Mouse (Mus musculus) intestine, postnatal 0 days (tissue): ENCODE data around the gene Jag1. TPM values are rescaled to one million over a fixed set of nuclear protein-coding genes. Genes with fewer than 3 reads are reported as not detected.

Source experiments
- ATAC-seq: fragments of 200-750 bp; cut with Nextera tagmentation; 2 replicates; pipeline ENCODE4 v1.8.0; 2017; ENCODE audit warnings: mild to moderate bottlenecking, moderate TSS enrichment, moderate library complexity
- H3K27ac ChIP-seq: fragments of 300-500 bp; sonication (generic); 2 replicates; pipeline ENCODE4 v1.5.1; 2014; ENCODE audit warnings: mild to moderate bottlenecking, low read depth, low read length, moderate library complexity
- H3K27me3 ChIP-seq: fragments of 300-500 bp; sonication (generic); replicated peaks from 2 replicates; pipeline ENCODE4 v1.6.1; 2014; ENCODE audit warnings: low read length, mixed read lengths; ENCODE audit not compliant: control insufficient read depth, insufficient read depth
- H3K36me3 ChIP-seq: fragments of 300-500 bp; sonication (generic); 2 replicates; pipeline ENCODE4 v1.6.1; 2014; ENCODE audit warnings: mild to moderate bottlenecking, moderate library complexity; ENCODE audit not compliant: control insufficient read depth, insufficient read depth
- H3K4me1 ChIP-seq: fragments of 300-500 bp; sonication (generic); replicated peaks from 2 replicates; pipeline ENCODE4 v1.6.1; 2014; ENCODE audit warnings: antibody characterized with exemption, low read length, mixed read lengths; ENCODE audit not compliant: control insufficient read depth, insufficient read depth
- H3K4me2 ChIP-seq: fragments of 300-500 bp; sonication (generic); replicated peaks from 2 replicates; pipeline ENCODE4 v1.6.1; 2014; ENCODE audit warnings: low read depth, mild to moderate bottlenecking, moderate library complexity
- H3K4me3 ChIP-seq: fragments of 300-500 bp; sonication (generic); 2 replicates; pipeline ENCODE4 v1.5.1; 2014; ENCODE audit warnings: low read depth, low read length
- H3K9ac ChIP-seq: fragments of 300-500 bp; sonication (generic); 2 replicates; pipeline ENCODE4 v1.6.1; 2014; ENCODE audit warnings: mild to moderate bottlenecking, low read depth, low read length
- H3K9me3 ChIP-seq: fragments of 300-500 bp; sonication (generic); 2 replicates; pipeline ENCODE4 v1.6.1; 2016; ENCODE audit warnings: mixed run types; ENCODE audit not compliant: control insufficient read depth
- CTCF ChIP-seq: sonication (generic); IDR thresholded peaks from 2 replicates; pipeline ENCODE4 v1.5.1; 2016; ENCODE audit warnings: low read depth, mild to moderate bottlenecking, control low read depth, antibody characterized with exemption, moderate library complexity
- WGBS: fragments of 180-500 bp; shearing (Covaris S2); extraction: QIAGEN DNeasy Blood & Tissue Kit; methylation state at CpG from one replicate; pipeline ENCODE4 v1.1.7; 2014; 5-methylcytosine and 5-hydroxymethylcytosine counted together
- polyA plus RNA-seq: library from polyadenylated mRNA; unstranded; fragments of >200 nt; fragmentation: Nextera tagmentation; extraction: Ambion mirVana; gene quantifications from 2 replicates; pipeline ENCODE4 v1.2.1, GENCODE M21; 2015

Gene Jag1
- polyA plus RNA-seq, 1 experiment from 2014 or later, result 6.0 TPM

DNA sequence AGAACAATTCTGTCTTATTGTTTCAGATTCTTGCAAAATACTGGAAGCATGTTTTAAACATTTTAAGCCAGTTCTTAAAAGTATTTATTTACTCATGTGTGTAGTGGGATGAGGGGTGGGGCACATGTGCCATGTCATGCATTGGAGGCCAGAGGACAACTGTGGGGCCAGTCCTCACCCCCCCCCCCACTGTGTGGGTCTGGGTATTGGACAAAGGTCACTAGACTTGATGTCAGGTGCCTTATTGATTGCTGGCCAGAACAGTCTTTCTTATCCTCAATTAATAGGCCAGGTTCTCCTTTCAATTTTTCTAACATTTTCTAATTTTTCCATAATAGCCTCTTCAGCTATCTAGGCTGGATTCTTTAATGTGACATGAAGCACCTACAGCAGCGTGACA, 21.6 kb upstream of the Jag1 start:
- H3K4me2 ChIP-seq, result no peak overlapping the region
- H3K27me3 ChIP-seq, result no peaks in the 10 kb centered on the region
- WGBS, result 100% methylated on average over 1 of the region's 1 CpGs
- H3K36me3 ChIP-seq, result no peaks in the 10 kb centered on the region
- no peak overlapping the region for H3K9ac ChIP-seq
- no peak overlapping the region for H3K27ac ChIP-seq
- no peaks in the 10 kb centered on the region for H3K4me1 ChIP-seq
- H3K4me3 ChIP-seq, result no peak overlapping the region
- no peak for ATAC-seq
- no peak for TF ChIP-seq CTCF
- no peaks in the 10 kb centered on the region for H3K9me3 ChIP-seq

DNA sequence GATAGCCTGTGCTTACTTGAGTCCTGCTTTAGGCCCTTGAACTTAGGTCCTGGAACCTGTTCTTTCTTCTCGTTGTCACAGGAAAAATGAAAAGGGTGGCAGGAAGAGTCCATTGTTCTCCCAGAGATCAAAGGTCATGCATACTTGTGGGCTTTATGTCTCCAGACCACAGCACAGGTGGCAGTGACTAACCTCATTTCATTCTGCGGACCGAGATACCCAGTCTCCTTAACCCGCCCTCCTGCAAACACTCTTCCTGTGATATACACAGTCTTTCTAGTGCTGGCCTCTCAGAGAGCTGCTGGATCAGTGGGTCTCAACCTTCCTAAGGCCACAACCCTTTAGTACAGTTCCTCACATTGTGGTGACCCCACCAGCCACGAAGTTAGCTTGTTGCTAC, 17.6 kb upstream of the Jag1 start:
- WGBS, result 36% methylated on average over 5 of the region's 5 CpGs
- no peaks in the 10 kb centered on the region for H3K36me3 ChIP-seq
- H3K4me1 ChIP-seq, result no peaks in the 10 kb centered on the region
- no peak overlapping the region for H3K27ac ChIP-seq
- no peak overlapping the region for H3K4me2 ChIP-seq
- no peak for TF ChIP-seq CTCF
- H3K4me3 ChIP-seq, result no peak overlapping the region
- ATAC-seq, result peak; percentile 28; the same call in 1 of the 2 replicates
- H3K27me3 ChIP-seq, result no peaks in the 10 kb centered on the region
- H3K9me3 ChIP-seq, result no peaks in the 10 kb centered on the region
- H3K9ac ChIP-seq, result no peak overlapping the region

DNA sequence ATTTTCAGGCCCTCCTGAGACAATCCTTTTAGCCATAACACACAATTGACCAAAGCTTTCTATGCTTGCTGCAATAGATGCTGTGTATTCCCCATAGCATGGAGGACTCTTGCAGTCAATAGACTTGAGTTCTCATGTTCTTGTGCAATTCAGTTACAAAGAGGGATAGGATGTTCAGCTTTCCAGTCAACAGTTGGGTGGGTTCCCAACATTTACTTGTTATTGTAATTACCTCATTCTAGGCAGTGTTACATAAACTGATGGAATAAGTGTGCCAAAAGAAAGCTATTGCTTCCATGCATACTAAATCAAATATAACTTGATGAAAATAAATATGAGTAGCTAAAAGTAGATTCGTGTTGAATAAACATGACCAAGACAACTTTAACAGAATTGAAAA, 8.4 kb upstream of the Jag1 start:
- 53% methylated on average over 1 of the region's 1 CpGs for WGBS
- no peak for ATAC-seq
- H3K4me1 ChIP-seq, result no peaks in the 10 kb centered on the region
- no peak for TF ChIP-seq CTCF
- no peak overlapping the region for H3K4me2 ChIP-seq
- H3K9ac ChIP-seq, result no peak overlapping the region
- H3K27ac ChIP-seq, result no peak overlapping the region
- H3K36me3 ChIP-seq, result no peaks in the 10 kb centered on the region
- H3K9me3 ChIP-seq, result peaks cover 6% of the 10 kb centered on the region; the same call in 1 of the 2 replicates
- no peak overlapping the region for H3K4me3 ChIP-seq
- H3K27me3 ChIP-seq, result no peaks in the 10 kb centered on the region

DNA sequence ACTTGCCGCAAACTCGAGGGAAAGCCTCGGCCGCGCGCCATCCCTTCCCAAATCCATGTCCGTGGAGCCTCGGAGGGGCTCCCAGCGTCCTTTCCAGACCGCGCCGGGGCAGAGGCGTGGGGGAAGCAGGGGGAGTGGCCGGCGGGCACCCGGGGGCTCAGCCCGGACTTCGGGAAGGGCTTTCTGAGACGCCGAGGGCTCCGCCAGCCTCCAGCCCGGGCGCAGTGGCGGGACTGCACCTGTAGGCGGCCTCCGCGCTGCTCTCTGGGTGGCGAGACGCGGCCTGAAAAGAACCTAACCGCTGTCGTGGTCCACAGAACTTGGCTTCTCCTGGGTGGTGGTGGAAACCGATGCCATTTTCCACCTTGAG, 862 bp upstream of the Jag1 start:
- peak overlapping the region; percentile 96 for H3K4me2 ChIP-seq
- no peaks in the 10 kb centered on the region for H3K36me3 ChIP-seq
- H3K9me3 ChIP-seq, result no peaks in the 10 kb centered on the region
- H3K9ac ChIP-seq, result peak overlapping the region; percentile 86
- peak; percentile 94 for TF ChIP-seq CTCF
- peaks cover 8% of the 10 kb centered on the region; the same call in 1 of the 2 replicates for H3K4me1 ChIP-seq
- under 1% methylated on average over 33 of the region's 33 CpGs for WGBS
- peak overlapping the region; percentile 99 for H3K27ac ChIP-seq
- ATAC-seq, result peak; percentile 75
- H3K4me3 ChIP-seq, result peak overlapping the region; percentile 79
- no peaks in the 10 kb centered on the region for H3K27me3 ChIP-seq

DNA sequence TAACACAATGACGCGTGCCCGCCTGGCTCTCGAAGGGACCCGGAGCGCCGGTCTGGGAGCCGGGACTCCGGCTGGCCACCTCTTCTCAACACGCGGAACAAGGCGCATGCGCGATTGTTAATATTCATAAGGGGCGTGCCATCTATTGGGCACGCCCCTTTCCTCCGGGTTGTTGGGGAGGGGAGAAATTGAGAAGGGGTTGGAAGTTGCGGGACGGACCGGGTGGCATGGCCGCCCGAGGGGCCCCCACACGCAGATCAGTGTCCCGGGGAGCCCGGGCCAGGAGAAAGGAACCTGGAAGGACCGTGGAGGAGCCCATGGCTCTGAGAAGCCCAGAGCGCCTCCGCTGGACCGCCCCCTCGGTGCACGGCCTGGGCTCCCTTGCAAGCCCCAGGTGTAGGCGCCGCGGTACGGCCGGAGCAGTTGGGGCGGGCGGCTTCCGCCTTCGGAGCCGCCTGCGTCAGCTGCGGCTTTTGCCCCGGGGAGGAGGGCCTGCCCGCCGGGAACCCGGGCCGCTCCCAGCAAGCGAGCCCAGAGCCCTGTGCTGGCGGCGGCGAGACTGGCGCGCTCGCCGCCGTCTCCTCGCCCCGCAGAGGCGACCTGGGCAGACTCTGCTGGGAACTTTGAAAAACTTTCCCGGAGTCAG, 354 bp upstream of the Jag1 start:
- WGBS, result under 1% methylated on average over 50 of the region's 61 CpGs
- Histone ChIP-seq H3K9ac (peak overlapping the region; percentile 86), H3K36me3 (no peaks in the 10 kb centered on the region), H3K27ac (peak overlapping the region; percentile 99), H3K27me3 (no peaks in the 10 kb centered on the region), H3K4me1 (peaks cover 8% of the 10 kb centered on the region; the same call in 1 of the 2 replicates), H3K4me3 (peak overlapping the region; percentile 79), H3K9me3 (no peaks in the 10 kb centered on the region), H3K4me2 (peak overlapping the region; percentile 96)
- TF ChIP-seq CTCF, result no peak
- peak; percentile 94 for ATAC-seq

DNA sequence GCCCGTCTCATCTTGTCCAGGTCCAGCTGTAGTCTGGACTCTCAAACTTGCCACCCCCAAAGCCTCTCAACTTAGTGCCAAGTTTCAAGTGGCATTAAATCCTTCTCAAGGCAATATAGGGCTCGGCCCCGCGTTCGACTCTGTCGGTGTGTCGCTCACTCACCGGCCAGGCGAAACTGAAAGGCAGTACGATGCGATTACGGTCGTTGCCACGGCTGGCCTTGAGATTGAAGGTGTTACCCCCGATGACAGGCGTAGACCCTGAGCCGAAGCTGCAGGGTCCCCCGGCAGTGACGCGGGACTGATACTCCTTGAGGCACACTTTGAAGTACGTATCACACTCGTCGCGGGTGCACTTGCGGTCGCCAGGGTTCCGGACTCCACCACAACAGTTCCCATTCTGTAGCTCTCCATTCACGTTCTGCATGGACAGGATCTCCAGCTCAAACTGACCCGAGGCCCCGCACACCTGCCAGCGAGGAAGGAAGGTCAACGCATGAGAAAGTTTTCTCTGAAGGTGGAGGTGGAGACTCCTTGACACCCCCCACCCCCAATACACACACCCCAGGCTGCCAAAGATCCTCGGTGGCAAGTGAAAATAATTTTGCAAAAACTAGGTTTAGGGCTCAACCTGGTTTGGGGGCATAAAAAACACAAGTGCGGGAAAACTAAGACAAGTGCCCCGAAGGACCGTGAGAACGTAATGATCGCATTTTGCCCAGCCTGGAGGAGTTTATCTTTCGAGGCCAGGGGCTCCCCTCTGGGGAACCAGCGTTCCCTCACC, 1.0 kb downstream of the Jag1 start:
- Histone ChIP-seq H3K9me3 (no peaks in the 10 kb centered on the region), H3K4me3 (peak overlapping the region; percentile 79), H3K4me1 (peaks cover 8% of the 10 kb centered on the region; the same call in 1 of the 2 replicates), H3K36me3 (no peaks in the 10 kb centered on the region), H3K9ac (peak overlapping the region; percentile 86), H3K27ac (peak overlapping the region; percentile 99), H3K27me3 (no peaks in the 10 kb centered on the region), H3K4me2 (peak overlapping the region; percentile 96)
- TF ChIP-seq CTCF, result no peak
- WGBS, result under 1% methylated on average over 40 of the region's 40 CpGs
- no peak for ATAC-seq
